Mouse (Mus musculus) embryonic facial prominence, embryonic 10.5 days (tissue): ENCODE data around the gene Ccdc122. TPM values are rescaled to one million over a fixed set of nuclear protein-coding genes. Genes with fewer than 3 reads are reported as not detected.
"Not testable (repeated sequence)": the region's sequence is repeated elsewhere in the genome, so short reads cannot be mapped to it uniquely, and the experiment has no call there.

Source experiments
- DNase-seq: peaks from one replicate; pipeline ENCODE4 v3.0.0-alpha.2; 2017; ENCODE audit warnings: low spot score
- H3K27ac ChIP-seq: fragments of 300-500 bp; sonication (generic); replicated peaks from 2 replicates; pipeline ENCODE4 v1.5.1; 2016; ENCODE audit warnings: mild to moderate bottlenecking
- H3K27me3 ChIP-seq: fragments of 300-500 bp; sonication (generic); replicated peaks from 2 replicates; pipeline ENCODE4 v1.6.1; 2016; ENCODE audit warnings: low read depth, mild to moderate bottlenecking; ENCODE audit not compliant: poor library complexity, severe bottlenecking
- H3K36me3 ChIP-seq: fragments of 300-500 bp; sonication (generic); replicated peaks from 2 replicates; pipeline ENCODE4 v1.6.1; 2016; ENCODE audit warnings: mild to moderate bottlenecking, moderate library complexity
- H3K4me1 ChIP-seq: fragments of 300-500 bp; sonication (generic); 2 replicates; pipeline ENCODE4 v1.6.1; 2016
- H3K4me3 ChIP-seq: fragments of 300-500 bp; sonication (generic); 2 replicates; pipeline ENCODE4 v1.5.1; 2016; ENCODE audit warnings: mild to moderate bottlenecking, moderate library complexity
- H3K9me3 ChIP-seq: fragments of 300-500 bp; sonication (generic); 2 replicates; pipeline ENCODE4 v1.6.1; 2016; ENCODE audit warnings: mild to moderate bottlenecking
- WGBS: fragments of 180-500 bp; shearing (Covaris S2); methylation state at CpG from one replicate; pipeline ENCODE4 v1.1.7; 2016; 5-methylcytosine and 5-hydroxymethylcytosine counted together
- polyA plus RNA-seq: library from polyadenylated mRNA; unstranded; fragments of >200 nt; fragmentation: Nextera tagmentation; extraction: Ambion mirVana; gene quantifications from 2 replicates; pipeline ENCODE4 v1.2.1, GENCODE M21; 2016

Ccdc122 gene
- polyA plus RNA-seq, 1 experiment from 2014 or later: 1.8 TPM

GRCm38 (mm10) chr14:77033391-77033790 lies 3.2 kb upstream of the Ccdc122 start:
- Histone ChIP-seq H3K4me3 (no peak overlapping the region), H3K36me3 (no peaks in the 10 kb centered on the region), H3K4me1 (peaks cover 25% of the 10 kb centered on the region), H3K27me3 (peaks cover 7% of the 10 kb centered on the region; the same call in 1 of the 2 replicates), H3K9me3 (no peaks in the 10 kb centered on the region), H3K27ac (no peak overlapping the region)
- DNase-seq: no peak
- 94% methylated on average over 3 of the region's 3 CpGs for WGBS

- 69% methylated on average over 7 of the region's 7 CpGs for WGBS
Measured at GRCm38 (mm10) chr14:77034175-77034915, 2.2 kb upstream of the Ccdc122 start.

GRCm38 (mm10) chr14:77034970-77035369 lies 1.6 kb upstream of the Ccdc122 start:
- DNase-seq: no peak
- H3K9me3 ChIP-seq: no peaks in the 10 kb centered on the region
- H3K27me3 ChIP-seq: peaks cover 7% of the 10 kb centered on the region; the same call in 1 of the 2 replicates
- peaks cover 19% of the 10 kb centered on the region for H3K4me1 ChIP-seq
- H3K27ac ChIP-seq: no peak overlapping the region
- H3K36me3 ChIP-seq: no peaks in the 10 kb centered on the region
- WGBS: 86% methylated on average over 8 of the region's 8 CpGs
- H3K4me3 ChIP-seq: no peak overlapping the region

More at GRCm38 (mm10) chr14:77034175-77034915, 2.2 kb upstream of the Ccdc122 start:
- Histone ChIP-seq H3K27me3 (peaks cover 7% of the 10 kb centered on the region; the same call in 1 of the 2 replicates), H3K27ac (no peak overlapping the region), H3K9me3 (no peaks in the 10 kb centered on the region), H3K4me3 (no peak overlapping the region), H3K36me3 (no peaks in the 10 kb centered on the region), H3K4me1 (peaks cover 23% of the 10 kb centered on the region)
- no peak for DNase-seq

GRCm38 (mm10) chr14:77037330-77037729 lies 758 bp downstream of the Ccdc122 start:
- DNase-seq: no peak
- Histone ChIP-seq H3K27ac (no peak overlapping the region), H3K36me3 (no peaks in the 10 kb centered on the region), H3K4me1 (peaks cover 19% of the 10 kb centered on the region), H3K4me3 (no peak overlapping the region), H3K9me3 (no peaks in the 10 kb centered on the region), H3K27me3 (peaks cover 7% of the 10 kb centered on the region; the same call in 1 of the 2 replicates)
- 89% methylated on average over 5 of the region's 5 CpGs for WGBS

- peaks cover 7% of the 10 kb centered on the region; the same call in 1 of the 2 replicates for H3K27me3 ChIP-seq
- no peak overlapping the region for H3K4me3 ChIP-seq
- no peak overlapping the region for H3K27ac ChIP-seq
- no peaks in the 10 kb centered on the region for H3K9me3 ChIP-seq
- no peak for DNase-seq
- peaks cover 19% of the 10 kb centered on the region for H3K4me1 ChIP-seq
- WGBS: 88% methylated on average over 8 of the region's 8 CpGs
- no peaks in the 10 kb centered on the region for H3K36me3 ChIP-seq
Measured at GRCm38 (mm10) chr14:77037832-77038425, 1.4 kb downstream of the Ccdc122 start.

GRCm38 (mm10) chr14:77053288-77053687 lies 16.7 kb downstream of the Ccdc122 start:
- no peak for DNase-seq

GRCm38 (mm10) chr14:77069361-77069760 lies 32.8 kb downstream of the Ccdc122 start:
- H3K36me3 ChIP-seq: no peaks in the 10 kb centered on the region
- H3K4me1 ChIP-seq: no peaks in the 10 kb centered on the region
- no peaks in the 10 kb centered on the region for H3K9me3 ChIP-seq
- no peaks in the 10 kb centered on the region for H3K27me3 ChIP-seq
- DNase-seq: no peak
- WGBS: 92% methylated on average over 1 of the region's 1 CpGs
- H3K4me3 ChIP-seq: no peak overlapping the region
- no peak overlapping the region for H3K27ac ChIP-seq

More at GRCm38 (mm10) chr14:77053288-77053687, 16.7 kb downstream of the Ccdc122 start:
- Histone ChIP-seq H3K9me3 (peaks cover 4% of the 10 kb centered on the region; the same call in 1 of the 2 replicates), H3K36me3 (no peaks in the 10 kb centered on the region), H3K27me3 (no peaks in the 10 kb centered on the region), H3K27ac (no peak overlapping the region), H3K4me1 (no peaks in the 10 kb centered on the region), H3K4me3 (no peak overlapping the region)

GRCm38 (mm10) chr14:77081248-77081647 lies 44.7 kb downstream of the Ccdc122 start:
- H3K4me1 ChIP-seq: 0 out of 2 replicates have a peak, but pooled peaks cover 2% of the 10 kb centered on the region
- DNase-seq: no peak
- no peaks in the 10 kb centered on the region for H3K27me3 ChIP-seq
- WGBS: 93% methylated on average over 5 of the region's 5 CpGs
- no peaks in the 10 kb centered on the region for H3K36me3 ChIP-seq
- H3K9me3 ChIP-seq: no peaks in the 10 kb centered on the region
- no peak overlapping the region for H3K27ac ChIP-seq
- H3K4me3 ChIP-seq: no peak overlapping the region

- H3K27ac ChIP-seq: no peak overlapping the region
- DNase-seq: no peak
- 80% methylated on average over 2 of the region's 2 CpGs for WGBS
- no peaks in the 10 kb centered on the region for H3K27me3 ChIP-seq
- H3K9me3 ChIP-seq: no peaks in the 10 kb centered on the region
- H3K4me3 ChIP-seq: no peak overlapping the region
- no peaks in the 10 kb centered on the region for H3K4me1 ChIP-seq
- H3K36me3 ChIP-seq: no peaks in the 10 kb centered on the region
Measured at GRCm38 (mm10) chr14:77100285-77100684, 63.7 kb downstream of the Ccdc122 start.

- not testable (repeated sequence) for H3K4me1 ChIP-seq, H3K27ac ChIP-seq, H3K27me3 ChIP-seq, H3K36me3 ChIP-seq, H3K9me3 ChIP-seq, H3K4me3 ChIP-seq, DNase-seq
- 90% methylated on average over 5 of the region's 5 CpGs for WGBS
Measured at GRCm38 (mm10) chr14:77110622-77111021, 74.0 kb downstream of the Ccdc122 start.

- Histone ChIP-seq H3K4me1 (no peaks in the 10 kb centered on the region), H3K4me3 (no peak overlapping the region), H3K27me3 (no peaks in the 10 kb centered on the region), H3K36me3 (no peaks in the 10 kb centered on the region), H3K27ac (no peak overlapping the region), H3K9me3 (no peaks in the 10 kb centered on the region)
- 89% methylated on average over 5 of the region's 5 CpGs for WGBS
- no peak for DNase-seq
Measured at GRCm38 (mm10) chr14:77130612-77131011, 94.0 kb downstream of the Ccdc122 start.

- WGBS: 73% methylated on average over 6 of the region's 6 CpGs
- DNase-seq: no peak
- no peak overlapping the region for H3K4me3 ChIP-seq
- no peaks in the 10 kb centered on the region for H3K36me3 ChIP-seq
- peaks cover 9% of the 10 kb centered on the region; the same call in 1 of the 2 replicates for H3K4me1 ChIP-seq
- H3K9me3 ChIP-seq: no peaks in the 10 kb centered on the region
- H3K27ac ChIP-seq: no peak overlapping the region
- 0 out of 2 replicates have a peak, but pooled peaks cover 6% of the 10 kb centered on the region for H3K27me3 ChIP-seq
Measured at GRCm38 (mm10) chr14:77136936-77137335, 100.4 kb downstream of the Ccdc122 start.
